9 mouse cellular contexts compared by ENCODE assay signal in genomic region chr11:82612026-82612425, GRCm38 (mm10).
DNase-seq lines count a peak whose midpoint lies in the region; ATAC-seq and TF ChIP-seq lines count a peak whose summit lies in the region.
"Had no signal": no experiment of that assay in that cellular context is flagged by ENCODE, and none has a peak within 500 bp of the region (broad histone marks: within the 10 kb centered on the region; RNA-seq: fewer than 3 reads in every experiment).

No protein-coding gene starts in this region.

- no peak for TF ChIP-seq CTCF in Patski (IDR thresholded peaks at IDR 0.05)

- H3K27me3 ChIP-seq in Patski = peaks cover 24% of the 10 kb centered on the region
- H3K27me3 ChIP-seq in embryonic facial prominence, embryonic 14.5 days (replicated peaks; ENCODE audit: control insufficient read depth, insufficient read depth, low read length) = no peaks in the 10 kb centered on the region

- CTCF ChIA-PET in Patski (lab: Charles Lee) = no interaction called here

- H3K4me1 ChIP-seq in embryonic facial prominence, embryonic 14.5 days (ENCODE audit: control insufficient read depth, insufficient read depth, low read length) = no peaks in the 10 kb centered on the region
- H3K4me1 ChIP-seq: limb, embryonic 15.5 days had no signal

- in situ Hi-C loops in Patski (cut with MboI; ENCODE audit: low pct_unique_long_range_greater_than_20kb) = loop anchor here (25.0 kb wide), 1 partner anchor 375 kb away; no protein-coding TSS in a partner anchor

- no peak overlapping the region for H3K27ac ChIP-seq in embryonic facial prominence, embryonic 14.5 days (replicated peaks; ENCODE audit: low read depth, low read length)
- H3K27ac ChIP-seq: limb, embryonic 15.5 days had no signal

- H3K36me3 ChIP-seq in embryonic facial prominence, embryonic 14.5 days (ENCODE audit: control insufficient read depth, insufficient read depth, low read length) = no peaks in the 10 kb centered on the region
- H3K36me3 ChIP-seq: limb, embryonic 15.5 days had no signal

- POLR2A ChIA-PET in Patski (lab: Charles Lee) = no interaction called here

- H3K9ac ChIP-seq in embryonic facial prominence, embryonic 14.5 days (ENCODE audit: low read depth, low read length) = no peak overlapping the region
- H3K9ac ChIP-seq: limb, embryonic 15.5 days had no signal

- peak; percentile 27 for DNase-seq in CD4-positive, CD25-positive, alpha-beta regulatory T cell, adult 2 months (ENCODE audit: low read depth, low spot score)
- DNase-seq in layer of hippocampus, adult 11-12 months (ENCODE audit: low spot score) = peak; percentile 41
- no peak for DNase-seq in layer of hippocampus, postnatal 25 days (ENCODE audit: extremely low spot score in 1 of 2, low spot score in 1 of 2)
- no peak for DNase-seq in Patski (ENCODE audit: low read depth, low spot score)
- peak; percentile 58 for DNase-seq in embryonic facial prominence, embryonic 14.5 days (ENCODE audit: low spot score)
- DNase-seq in lung, postnatal 25 days (ENCODE audit: low spot score) = peak; percentile 43
- no peak for DNase-seq in thymus, adult 18-20 months

- H3K4me3 ChIP-seq in embryonic facial prominence, embryonic 14.5 days (ENCODE audit: low read depth, low read length) = no peak overlapping the region
- H3K4me3 ChIP-seq: limb, embryonic 15.5 days had no signal

- no peaks in the 10 kb centered on the region for H3K9me3 ChIP-seq in embryonic facial prominence, embryonic 14.5 days (ENCODE audit: control insufficient read depth, low read length)
- H3K9me3 ChIP-seq: limb, embryonic 15.5 days had no signal

- no peak for ATAC-seq in CD4-positive, CD25-positive, alpha-beta regulatory T cell, adult 4 months
- peak; percentile 20 for ATAC-seq in Patski
- no peak for ATAC-seq in embryonic facial prominence, embryonic 14.5 days (ENCODE audit: low read depth)

- H3K4me2 ChIP-seq in embryonic facial prominence, embryonic 14.5 days (ENCODE audit: low read depth, low read length) = no peak overlapping the region
- H3K4me2 ChIP-seq: limb, embryonic 15.5 days had no signal

Comparison
In these comparisons a context has a peak if more than half of its experiments do, and no peak if none do; other contexts are left out.
1. DNase-seq: peak in CD4-positive, CD25-positive, alpha-beta regulatory T cell, adult 2 months (single experiment), layer of hippocampus, adult 11-12 months (single experiment), embryonic facial prominence, embryonic 14.5 days (single experiment) and lung, postnatal 25 days (single experiment); none in layer of hippocampus, postnatal 25 days (0 of 2), Patski (single experiment) and thymus, adult 18-20 months (0 of 2).